Mouse (Mus musculus) hematopoietic stem cell, adult 5-6 weeks (primary cell): ENCODE results near the gene Serpinb11. TPM values are rescaled to one million over a fixed set of nuclear protein-coding genes. Genes with fewer than 3 reads are reported as not detected.

ENCODE experiments used
- ATAC-seq, 2 experiments: fragments of 125-278 bp in 1 of 2; replicated peaks in 1 of 2; 2 replicates each; pipeline ENCODE4 v1.8.0; 2016 to 2017; ENCODE audit warnings: inconsistent platforms in 2 of 2, mild to moderate bottlenecking in 2 of 2, moderate number of reproducible peaks in 2 of 2, low read depth in 1 of 2, moderate TSS enrichment in 1 of 2; ENCODE audit not compliant: low FRiP score in 2 of 2, poor library complexity in 2 of 2, severe bottlenecking in 2 of 2, insufficient read depth in 1 of 2, low TSS enrichment in 1 of 2
- total RNA-seq: library from RNA; stranded (forward); fragments of 172-1452, 232-1000 nt; gene quantifications from 2 replicates; pipeline ENCODE4 v1.2.3, GENCODE M21; 2017

Gene Serpinb11
- total RNA-seq: not detected in 2 replicates

DNA sequence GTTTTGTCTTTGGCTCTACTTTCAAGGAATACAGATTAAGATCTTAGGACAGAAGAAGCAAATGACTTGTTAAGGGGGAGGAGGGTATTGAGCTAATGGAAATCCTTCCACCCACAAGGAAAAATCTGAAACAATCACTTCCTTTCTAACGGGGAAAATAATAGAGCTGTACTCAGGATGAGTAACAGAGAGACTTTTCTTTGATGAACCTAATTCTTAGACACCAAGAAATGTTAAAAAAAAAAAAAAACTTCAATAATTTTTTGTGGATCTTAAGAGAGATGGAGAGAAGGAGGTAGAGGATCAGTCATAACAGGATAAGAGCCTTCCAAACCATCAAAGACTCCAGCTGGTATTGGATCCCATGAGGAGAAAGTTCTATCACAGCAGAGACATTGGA lies at the start of gene Serpinb11:
Serpinb11 (plus strand) TSS at position 301 of the 400 bp plus-strand sequence.
- ATAC-seq: no peak

DNA sequence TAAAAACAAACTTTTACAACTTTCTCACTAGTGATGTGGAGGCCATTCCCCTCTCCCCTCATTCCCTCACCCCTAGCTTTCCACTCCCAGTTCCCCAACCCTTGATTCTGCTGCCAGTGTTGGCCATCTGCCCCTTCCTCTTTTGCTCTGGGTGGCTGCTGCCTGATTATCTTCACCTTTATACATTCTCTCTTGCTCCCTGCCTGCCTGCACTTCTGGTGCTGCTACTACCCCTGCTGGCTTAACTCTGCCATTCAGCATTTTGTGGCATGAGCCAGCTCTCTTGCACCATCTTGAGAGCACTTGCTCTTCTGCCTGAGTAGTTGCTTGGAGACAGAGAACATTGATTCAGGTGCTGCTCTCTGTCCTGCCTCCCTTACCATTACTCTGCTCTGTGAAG lies 15.0 kb upstream of the Serpinb11 start:
- peak; percentile 59 to 74; a peak in 3 of 4 replicates for ATAC-seq

DNA sequence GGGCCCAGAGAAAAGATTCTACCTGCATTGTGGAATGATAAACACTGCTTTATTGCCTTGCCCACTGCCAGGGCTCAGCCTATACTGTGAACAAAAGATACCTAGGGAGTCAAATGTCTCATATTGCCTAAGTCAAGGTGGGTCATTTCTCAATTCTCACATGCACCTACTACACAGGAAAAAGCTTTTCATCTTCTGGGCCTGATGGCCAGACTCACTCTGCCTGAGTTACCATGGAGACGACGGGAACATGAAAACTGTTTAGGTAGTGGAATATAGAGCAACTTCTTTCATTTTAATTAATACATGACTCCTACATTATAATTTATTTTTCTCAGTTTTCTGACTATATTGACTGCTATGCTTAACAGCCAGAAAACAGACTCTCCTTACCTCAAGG lies 14.2 kb upstream of the Serpinb11 start:
- ATAC-seq: no peak

DNA sequence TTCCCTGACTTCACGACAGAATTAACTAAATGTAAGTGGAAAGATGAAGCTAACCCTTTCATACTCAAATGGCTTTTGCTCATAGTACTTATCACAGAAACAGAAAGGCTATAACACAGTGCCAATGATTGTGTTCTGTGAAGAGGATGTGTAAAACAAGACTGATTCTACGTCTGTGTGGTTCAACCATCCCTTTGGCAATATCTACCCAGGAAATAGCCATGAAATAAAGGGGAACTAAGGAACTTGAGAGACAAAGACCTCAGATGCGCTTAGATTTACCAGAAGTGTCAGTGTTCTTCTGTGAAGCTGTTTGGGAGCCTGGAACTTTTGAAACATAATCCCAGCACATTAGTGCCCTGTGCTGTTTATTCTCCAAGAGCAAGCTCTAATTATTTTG lies 10.6 kb upstream of the Serpinb11 start:
- no peak; a peak in 1 of 4 replicates for ATAC-seq

GRCm38 (mm10) chr1:107351115-107351514 lies 9.9 kb upstream of the Serpinb11 start:
- ATAC-seq: no peak

DNA sequence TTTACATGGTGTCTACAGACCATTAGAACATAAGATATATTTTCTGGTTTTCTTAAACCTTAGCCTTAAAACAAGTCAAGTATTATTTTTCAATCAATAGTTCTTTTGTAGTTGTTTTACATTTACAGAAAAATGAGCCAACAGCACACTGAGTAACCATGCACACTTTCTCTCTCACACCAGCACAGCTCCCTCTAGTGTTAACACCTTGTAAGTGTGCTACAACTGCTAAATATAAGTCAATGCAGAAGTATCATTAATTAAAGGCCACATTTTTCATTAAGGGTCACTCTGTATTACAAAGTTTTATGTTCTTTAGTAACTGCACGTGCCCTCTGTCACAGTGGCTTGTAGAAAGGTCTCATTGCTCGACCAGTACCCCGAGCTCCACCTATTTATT lies 8.0 kb upstream of the Serpinb11 start:
- ATAC-seq: peak; percentile 60 to 67; a peak in 2 of 4 replicates

- no peak for ATAC-seq
These were observed 5.0 kb downstream of the Serpinb11 start for GRCm38 (mm10) chr1:107365973-107366372.

DNA sequence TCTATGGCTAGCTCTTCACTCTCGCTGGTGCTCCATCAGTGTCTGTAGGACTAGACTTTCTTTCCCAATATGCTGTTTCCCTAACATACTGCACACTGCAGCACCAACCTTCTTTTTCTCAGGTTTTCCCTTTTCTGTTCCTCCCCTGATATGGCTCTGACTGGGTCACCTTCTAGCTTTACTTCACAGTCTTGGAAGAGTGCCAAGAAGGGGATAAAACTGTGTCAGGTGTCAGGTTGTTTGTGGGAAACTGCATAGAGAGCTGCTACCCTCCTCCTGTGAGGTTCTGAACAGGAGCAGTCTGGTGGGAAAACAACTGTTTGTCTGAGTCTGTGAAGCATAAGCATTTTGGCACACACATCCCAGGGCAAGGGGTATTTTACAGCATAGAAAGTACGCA lies 7.9 kb downstream of the Serpinb11 start:
- no peak for ATAC-seq

- peak; percentile 52 to 78; a peak in 3 of 4 replicates for ATAC-seq
These were observed 16.0 kb downstream of the Serpinb11 start for GRCm38 (mm10) chr1:107376952-107377351.

- no peak for ATAC-seq
These were observed 17.4 kb downstream of the Serpinb11 start for GRCm38 (mm10) chr1:107378368-107378767.

DNA sequence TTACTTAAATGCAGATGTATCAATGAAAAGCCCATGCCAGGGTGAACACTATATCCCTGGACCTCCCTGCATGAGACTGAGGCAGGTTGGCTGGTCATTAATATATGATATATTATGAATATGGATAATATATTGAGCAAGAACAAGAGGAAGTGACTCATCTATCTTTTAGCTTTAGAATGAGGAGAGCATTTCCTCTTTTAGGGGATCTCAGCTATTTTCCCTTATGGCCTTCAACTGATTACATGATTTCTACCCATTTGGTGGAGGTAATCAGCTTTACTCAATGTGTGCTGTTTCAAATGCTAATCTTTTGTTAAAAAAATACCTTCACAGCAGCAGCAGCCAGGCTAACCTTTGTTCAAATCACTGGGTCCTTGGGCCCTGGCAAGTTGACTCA lies 20.5 kb downstream of the Serpinb11 start:
- peak; percentile 23 to 67; a peak in 1 of 4 replicates for ATAC-seq

- ATAC-seq: no peak
These were observed 21.4 kb downstream of the Serpinb11 start for GRCm38 (mm10) chr1:107382404-107382803.

- no peak; a peak in 1 of 4 replicates for ATAC-seq
These were observed 23.5 kb downstream of the Serpinb11 start for GRCm38 (mm10) chr1:107384532-107384931.

DNA sequence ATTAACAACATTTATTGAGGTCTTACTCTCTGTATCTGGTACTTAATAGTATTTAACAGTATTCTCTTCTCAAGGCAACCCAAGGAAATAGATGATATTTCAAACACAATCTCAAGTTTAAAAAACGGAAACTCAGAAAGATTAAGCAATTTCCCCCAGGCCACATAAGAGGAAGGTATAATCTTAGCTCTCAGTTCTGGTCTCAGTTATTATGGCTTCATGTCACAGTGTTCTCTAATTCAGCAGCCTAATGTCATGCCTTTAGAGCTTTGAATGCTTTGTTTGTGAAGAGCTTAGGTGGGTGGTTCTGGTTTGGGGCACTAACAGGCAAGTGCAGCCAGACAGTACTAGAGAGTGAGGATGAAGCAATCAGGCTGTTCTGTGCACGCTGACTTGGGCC lies 28.8 kb downstream of the Serpinb11 start:
- peak; percentile 94 to 96 for ATAC-seq

- no peak for ATAC-seq
These were observed 36.5 kb downstream of the Serpinb11 start for GRCm38 (mm10) chr1:107397481-107397880.

- ATAC-seq: no peak
These were observed 38.4 kb downstream of the Serpinb11 start, which contains the start of gene Serpinb7 for GRCm38 (mm10) chr1:107399355-107399754. Gene Serpinb7, plus strand, starts transcription at chr1:107399655.

GRCm38 (mm10) chr1:107402082-107402481 lies 41.1 kb downstream of the Serpinb11 start:
- ATAC-seq: peak in 1 of 2 experiments; percentile 48; a peak in 1 of 4 replicates

DNA sequence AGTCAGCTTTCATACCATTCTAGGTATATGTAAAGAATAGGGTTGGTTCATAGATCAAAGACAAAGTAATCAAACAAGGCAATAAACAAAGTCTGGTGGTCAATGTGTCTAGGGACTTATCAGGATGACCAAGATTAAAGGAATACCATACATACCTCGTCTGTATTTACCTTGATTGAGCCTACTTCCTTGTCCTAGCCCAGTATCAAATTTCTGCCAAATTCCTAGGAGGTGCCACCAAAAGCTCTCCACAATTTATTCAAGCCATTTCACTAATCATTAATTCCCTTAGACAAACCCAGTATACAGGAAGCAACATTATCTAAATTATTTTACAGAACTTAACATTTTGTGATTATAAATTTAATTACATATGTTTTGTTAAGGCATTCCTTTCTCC lies 53.7 kb downstream of the Serpinb11 start:
- no peak for ATAC-seq

DNA sequence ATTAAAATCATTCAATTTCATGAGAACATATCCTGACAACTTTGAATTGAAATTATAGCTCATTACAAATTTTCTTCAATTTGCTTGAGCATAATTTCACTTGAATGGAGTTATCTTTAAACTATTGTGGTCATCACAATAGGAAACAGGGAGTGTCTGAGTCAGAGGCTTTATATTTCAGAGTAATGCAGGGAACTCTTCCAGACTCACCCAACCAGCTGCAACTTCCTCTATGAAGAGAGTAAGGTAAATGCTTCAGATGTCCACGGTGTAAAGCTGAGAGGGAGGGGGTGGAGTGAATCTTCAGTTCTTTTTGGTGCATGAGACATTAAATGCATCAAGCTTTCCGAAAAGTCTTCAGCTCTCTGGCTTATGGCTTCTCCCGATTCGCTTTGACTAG lies 61.5 kb downstream of the Serpinb11 start:
- 0 out of 4 replicates have a peak, but pooled peaks of 1 of the 2 experiments have one; percentile 37 for ATAC-seq
